Comparison of ENCODE assay signal across 10 mouse cellular contexts in genomic region chr10:37378002-37378702, GRCm38 (mm10).
DNase-seq lines count a peak whose midpoint lies in the region; ATAC-seq lines count a peak whose summit lies in the region.
"Had no signal": no experiment of that assay in that cellular context is flagged by ENCODE, and none has a peak within 500 bp of the region (broad histone marks: within the 10 kb centered on the region; RNA-seq: fewer than 3 reads in every experiment).

No protein-coding gene starts in this region.

- peaks cover 17% of the 10 kb centered on the region for H3K4me1 ChIP-seq in forebrain, embryonic 15.5 days
- peaks cover 45% of the 10 kb centered on the region for H3K4me1 ChIP-seq in midbrain, embryonic 10.5 days

- no peaks in the 10 kb centered on the region for H3K36me3 ChIP-seq in forebrain, embryonic 15.5 days
- no peaks in the 10 kb centered on the region for H3K36me3 ChIP-seq in midbrain, embryonic 10.5 days

- WGBS in forebrain, embryonic 15.5 days: 1% methylated on average over 4 of the region's 4 CpGs
- WGBS in midbrain, embryonic 10.5 days: 11% methylated on average over 4 of the region's 4 CpGs

- intact Hi-C loops in heart, postnatal 10 days (cut with DNase I): no loop called here

- no peak overlapping the region for H3K9ac ChIP-seq in forebrain, embryonic 15.5 days (replicated peaks)
- H3K9ac ChIP-seq: liver, embryonic 14.5 days had no signal

- peak; percentile 44 for DNase-seq in retina, embryonic 14.5 days (ENCODE audit: low spot score)
- no peak for DNase-seq in retina, postnatal 1 day
- DNase-seq in midbrain, embryonic 10.5 days (ENCODE audit: low spot score): peak; percentile 48
- DNase-seq in natural killer cell, adult 2 months (ENCODE audit: low spot score in 2 of 2): no peak
- DNase-seq in thymus, postnatal 10 days (ENCODE audit: low spot score in 2 of 2): no peak
- DNase-seq in kidney, postnatal 14 days: no peak
- no peak for DNase-seq in heart, postnatal 10 days
- DNase-seq: cerebellum, adult 2 months had no signal

- H3K27ac ChIP-seq in forebrain, embryonic 15.5 days (replicated peaks): peak overlapping the region; percentile 53
- H3K27ac ChIP-seq in midbrain, embryonic 10.5 days (replicated peaks): peak overlapping the region; percentile 82
- H3K27ac ChIP-seq: liver, embryonic 14.5 days had no signal

- H3K9me3 ChIP-seq in forebrain, embryonic 15.5 days: no peaks in the 10 kb centered on the region
- no peaks in the 10 kb centered on the region for H3K9me3 ChIP-seq in midbrain, embryonic 10.5 days (replicated peaks)

- H3K27me3 ChIP-seq in forebrain, embryonic 15.5 days: no peaks in the 10 kb centered on the region
- no peaks in the 10 kb centered on the region for H3K27me3 ChIP-seq in midbrain, embryonic 10.5 days (ENCODE audit: low read depth, poor library complexity, severe bottlenecking)

- ATAC-seq in forebrain, embryonic 15.5 days (replicated peaks): peak; percentile 96

- no peak overlapping the region for H3K4me3 ChIP-seq in forebrain, embryonic 15.5 days
- peak overlapping the region; percentile 34 for H3K4me3 ChIP-seq in midbrain, embryonic 10.5 days

- H3K4me2 ChIP-seq in forebrain, embryonic 15.5 days (replicated peaks): peak overlapping the region; percentile 20; the same call in 1 of the 2 replicates

Comparison
In these comparisons a context has a peak if more than half of its experiments do, and no peak if none do; other contexts are left out.
1. DNase-seq: peak in retina, embryonic 14.5 days (single experiment) and midbrain, embryonic 10.5 days (single experiment); none in retina, postnatal 1 day (single experiment), natural killer cell, adult 2 months (0 of 2), thymus, postnatal 10 days (0 of 2), kidney, postnatal 14 days (single experiment) and heart, postnatal 10 days (0 of 2).